Mouse (Mus musculus) thymus, adult 18-20 months (tissue): ENCODE measurements around the gene Htr5a.

Experiments used
- DNase-seq, 2 experiments: peaks; one replicate each; pipeline ENCODE4 v3.0.0; 2022; ENCODE audit warnings: mixed read lengths in 2 of 2

Gene Htr5a

DNA sequence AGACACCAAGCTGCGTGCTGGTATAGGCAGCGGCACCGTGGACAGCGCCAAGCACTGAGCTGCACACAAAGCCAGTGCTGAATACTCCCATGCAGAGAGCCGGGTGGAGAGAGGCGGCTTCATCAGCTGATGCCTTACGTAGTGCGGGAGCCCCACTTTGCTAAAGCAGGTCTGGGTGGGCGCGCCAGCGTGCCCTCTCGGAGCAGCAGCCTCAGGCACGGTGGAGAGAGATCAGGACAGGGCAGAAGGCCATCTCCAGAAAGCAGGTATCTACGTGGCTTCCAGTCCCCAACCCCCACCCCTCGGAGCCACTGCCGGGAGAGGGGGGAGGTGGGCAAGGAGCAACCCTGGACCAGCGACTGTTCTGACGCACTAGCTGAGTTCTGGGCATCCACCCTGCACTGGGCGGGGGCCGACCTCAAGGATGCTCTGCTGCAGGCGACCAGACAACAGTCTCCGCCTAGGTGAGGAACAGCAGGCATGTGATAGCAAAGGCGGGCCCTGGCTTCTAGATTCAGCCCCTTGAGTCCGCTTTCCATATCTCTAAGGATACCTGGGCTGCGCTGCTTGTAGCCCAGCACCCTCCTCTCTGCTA is at the start of gene Htr5a:
Htr5a (plus strand) TSS at position 449 of the 595 bp plus-strand sequence.
- DNase-seq, result no peak

GRCm38 (mm10) chr5:27792173-27792470 is 49.8 kb upstream of the Htr5a start:
- no peak for DNase-seq

DNA sequence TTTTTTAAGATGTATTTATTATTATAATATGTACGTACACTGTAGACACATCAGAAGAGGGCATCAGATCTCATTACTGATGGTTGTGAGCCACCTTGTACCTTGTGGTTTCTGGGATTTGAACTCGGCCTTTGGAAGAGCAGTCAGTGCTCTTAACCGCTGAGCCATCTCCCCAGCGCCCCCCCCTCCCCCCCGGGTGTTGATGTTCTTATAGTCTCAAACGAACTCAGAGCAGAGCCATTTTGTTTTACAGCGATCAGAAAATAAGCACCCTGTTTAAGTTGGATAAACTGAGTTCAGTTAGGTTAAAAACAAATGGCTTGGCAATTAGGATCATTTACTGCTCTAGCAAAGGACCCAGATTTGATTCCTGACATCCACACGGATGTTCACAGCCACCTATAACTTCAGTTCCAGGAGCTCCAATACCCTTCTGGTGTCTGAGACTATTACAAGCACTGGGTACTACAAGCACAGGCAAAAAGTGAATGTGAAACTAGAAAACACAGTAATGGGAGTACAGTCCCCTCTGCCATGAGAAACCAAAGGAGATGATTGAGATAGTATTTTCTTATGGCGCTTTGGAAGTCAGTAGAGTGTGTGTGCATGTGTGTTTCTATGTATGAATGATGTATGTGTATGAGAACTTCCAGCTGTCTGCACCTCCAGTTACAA is 49.3 kb upstream of the Htr5a start:
- DNase-seq, result no peak

GRCm38 (mm10) chr5:27793923-27794322 is 48.0 kb upstream of the Htr5a start:
- peak; percentile 57 to 71 for DNase-seq

DNA sequence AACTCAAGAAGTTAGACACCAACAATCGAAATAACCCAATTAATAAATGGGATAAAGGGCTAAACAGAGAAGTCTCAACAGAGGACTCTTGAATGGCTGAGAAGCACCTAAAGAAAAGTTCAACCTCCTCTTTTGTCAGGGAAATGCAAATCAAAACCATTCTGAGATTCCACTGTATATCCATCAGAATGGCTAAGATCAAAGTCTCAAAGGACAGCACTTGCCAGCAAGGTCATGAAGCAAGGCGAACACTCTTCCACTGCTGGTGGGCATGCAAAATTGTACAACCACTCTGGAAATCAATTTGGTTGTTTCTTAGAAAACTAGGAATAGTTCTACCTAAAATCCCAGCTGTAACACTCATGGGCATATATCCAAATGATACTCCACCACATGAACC is 27.7 kb upstream of the Htr5a start:
- no peak for DNase-seq

DNA sequence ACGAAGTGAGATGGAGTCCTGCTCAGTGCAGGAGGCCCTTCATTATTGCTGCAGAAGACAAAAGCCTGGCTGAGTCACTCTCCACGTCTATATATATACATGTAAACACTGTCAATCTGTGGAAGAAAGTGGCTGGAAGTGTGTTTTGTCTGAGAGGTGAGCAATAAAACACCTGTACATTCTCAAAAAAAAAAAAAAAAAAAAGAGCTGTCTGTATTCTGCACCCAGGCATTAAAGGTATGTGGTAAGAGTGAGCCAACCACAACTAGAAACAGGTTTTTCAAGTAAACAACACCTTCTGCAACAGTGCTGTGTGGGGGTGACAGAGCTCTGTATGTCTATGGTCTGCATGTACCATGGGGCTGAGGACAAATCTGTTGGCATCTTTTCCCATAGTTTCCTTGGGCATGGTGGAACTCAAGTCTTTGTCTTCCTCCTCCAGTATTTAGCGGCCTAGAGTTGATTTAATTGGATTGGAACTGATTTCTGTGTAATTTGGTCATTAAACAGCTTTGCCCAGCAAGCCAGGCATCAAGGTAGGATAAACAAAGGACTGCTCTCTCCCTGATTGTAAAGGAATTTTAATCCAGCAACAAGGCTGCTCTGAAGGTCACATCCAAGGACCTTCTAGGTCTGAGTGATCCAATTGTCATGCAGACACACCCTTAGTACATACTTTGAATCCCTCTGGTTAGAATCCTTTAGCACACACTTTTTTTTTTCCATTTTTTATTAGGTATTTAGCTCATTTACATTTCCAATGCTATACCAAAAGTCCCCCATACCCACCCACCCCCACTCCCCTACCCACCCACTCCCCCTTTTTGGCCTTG is 22.9 kb upstream of the Htr5a start:
- no peak for DNase-seq

- DNase-seq, result no peak
Measured at GRCm38 (mm10) chr5:27821161-27821560, 20.8 kb upstream of the Htr5a start.

GRCm38 (mm10) chr5:27827971-27828370 is 14.0 kb upstream of the Htr5a start:
- DNase-seq, result no peak

DNA sequence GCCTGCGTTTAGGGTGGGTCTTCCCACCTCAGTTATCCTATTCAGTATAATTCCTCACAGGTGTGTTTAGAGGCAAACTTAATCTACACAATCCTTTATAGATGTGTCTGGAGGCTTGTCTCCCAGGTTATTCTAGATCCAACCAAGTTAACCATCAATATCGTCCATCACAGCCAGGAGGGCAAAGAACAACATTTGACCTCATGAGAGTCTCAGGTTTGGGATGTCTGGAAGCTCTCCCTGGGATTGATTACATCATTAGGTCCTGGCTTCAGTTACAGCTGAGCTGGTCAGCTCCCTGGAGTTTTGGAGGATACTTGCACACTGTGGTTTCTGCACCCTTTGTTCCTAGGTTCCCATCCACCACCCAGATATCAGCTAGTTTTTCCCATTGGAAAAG is 6.9 kb upstream of the Htr5a start:
- no peak for DNase-seq

- DNase-seq, result no peak
Measured at GRCm38 (mm10) chr5:27838061-27838460, 3.9 kb upstream of the Htr5a start.

- no peak for DNase-seq
Measured at GRCm38 (mm10) chr5:27842671-27843320, 847 bp downstream of the Htr5a start.

DNA sequence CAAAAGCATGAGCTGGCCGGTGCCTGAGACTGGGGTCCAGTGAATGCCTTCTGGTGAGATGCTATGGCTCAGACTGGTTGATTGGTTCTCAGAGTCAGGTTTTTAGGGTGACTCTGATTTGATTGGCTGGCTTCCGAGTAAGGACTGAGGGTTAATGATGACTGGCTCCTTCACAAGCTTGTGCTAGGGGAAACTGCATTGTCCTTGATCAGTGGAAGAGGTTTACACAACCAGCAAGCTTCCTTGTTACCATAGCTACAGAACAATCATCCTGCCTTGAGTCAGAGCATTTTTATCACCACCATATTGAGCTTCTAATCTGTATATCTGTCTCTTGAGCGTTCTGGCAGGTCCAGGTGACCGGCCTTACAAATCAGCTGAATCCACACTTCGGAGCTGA is 5.0 kb downstream of the Htr5a start:
- no peak for DNase-seq

DNA sequence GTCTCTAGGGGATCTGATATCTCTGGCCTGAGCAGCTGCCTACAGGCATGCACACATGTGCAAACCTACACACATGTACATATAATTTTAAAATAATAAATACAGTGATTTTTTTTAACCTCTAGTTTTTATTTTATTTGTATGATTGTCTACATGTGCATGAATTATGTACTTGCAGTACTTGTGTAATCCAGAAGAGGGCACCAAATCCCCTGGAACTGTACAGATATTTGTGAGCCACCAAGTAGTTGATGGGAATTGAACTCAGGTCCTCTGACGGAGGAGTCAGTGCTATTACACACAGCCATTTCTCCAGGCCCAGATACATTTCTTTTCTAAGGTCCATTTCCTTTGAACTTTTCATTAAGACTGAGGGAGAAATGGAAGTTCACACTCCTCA is 12.3 kb downstream of the Htr5a start:
- no peak for DNase-seq

- DNase-seq, result no peak
Measured at GRCm38 (mm10) chr5:27855726-27856125, 13.8 kb downstream of the Htr5a start.

GRCm38 (mm10) chr5:27873240-27874082 is 31.5 kb downstream of the Htr5a start:
- DNase-seq, result no peak

DNA sequence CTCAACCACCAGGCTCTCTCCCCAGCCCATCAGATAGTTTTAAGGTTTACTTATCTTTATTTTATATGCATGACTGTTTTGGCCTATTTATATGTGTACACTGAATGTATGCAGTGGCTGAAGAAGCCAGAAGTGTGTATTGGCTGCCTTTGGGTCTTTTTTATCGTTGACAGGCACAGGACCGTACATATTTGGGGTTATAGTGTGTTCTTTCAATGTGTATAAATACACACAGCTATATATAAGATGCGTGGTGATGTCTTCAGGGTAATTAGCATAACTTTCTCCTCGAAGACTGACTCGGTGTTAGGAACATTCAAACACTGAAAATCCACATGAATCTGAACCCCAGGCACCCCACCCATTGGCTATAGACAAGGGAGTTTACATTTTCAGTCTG is 32.3 kb downstream of the Htr5a start:
- DNase-seq, result no peak

GRCm38 (mm10) chr5:27875341-27876105 is 33.6 kb downstream of the Htr5a start:
- DNase-seq, result no peak

GRCm38 (mm10) chr5:27878356-27878755 is 36.4 kb downstream of the Htr5a start:
- no peak for DNase-seq

- DNase-seq, result no peak
Measured at GRCm38 (mm10) chr5:27879726-27880125, 37.8 kb downstream of the Htr5a start.

DNA sequence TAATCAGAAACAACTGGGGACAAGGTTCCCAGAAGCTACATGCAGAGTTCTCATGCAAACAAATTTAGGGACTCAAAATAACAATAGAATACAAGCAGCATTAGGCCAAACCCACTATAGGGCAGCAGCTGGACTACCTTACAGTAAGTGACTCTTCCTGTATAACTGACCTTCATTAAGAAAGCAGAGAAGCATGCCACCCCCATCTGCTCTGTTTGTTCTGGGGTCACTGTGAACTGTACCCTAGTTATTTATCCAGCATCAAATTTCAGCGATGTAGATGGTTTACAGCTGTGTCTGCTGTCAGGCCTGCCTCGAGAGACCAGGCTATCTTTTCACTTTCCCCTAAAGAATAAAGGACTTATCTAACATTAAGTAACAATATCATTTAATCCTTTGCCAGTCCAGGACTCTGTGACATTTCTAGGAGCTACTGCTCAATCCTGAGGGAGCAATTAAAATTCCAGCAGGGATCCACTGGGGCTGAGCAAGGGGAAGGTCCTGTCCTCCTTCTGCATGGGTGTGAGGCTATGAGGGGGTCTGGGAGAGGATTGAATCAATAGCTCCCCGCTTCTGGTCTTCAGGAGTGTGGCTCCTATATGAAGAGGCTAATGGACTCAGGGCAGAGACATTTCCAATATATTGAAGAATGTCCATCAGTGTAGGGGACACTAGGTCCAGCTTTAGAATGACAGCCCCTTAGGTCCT is 38.5 kb downstream of the Htr5a start:
- DNase-seq, result no peak

GRCm38 (mm10) chr5:27881261-27881660 is 39.3 kb downstream of the Htr5a start:
- DNase-seq, result no peak
